Mouse (Mus musculus) central nervous system, embryonic 11.5 days (tissue): ENCODE results near the gene 1700017B05Rik. TPM values are rescaled to one million over a fixed set of nuclear protein-coding genes. Genes with fewer than 3 reads are reported as not detected.

Source experiments
- polyA plus RNA-seq: library from polyadenylated mRNA; depleted of rRNA; stranded (reverse); fragments of >200 nt; gene quantifications from 2 replicates; pipeline ENCODE4 v1.2.3, GENCODE M21; 2012; rRNA removed

The 1700017B05Rik gene
- 6.3 and 9.0 TPM in 2 replicates for polyA plus RNA-seq

GRCm38 (mm10) chr9:57261913-57262794 is at the start of gene 1700017B05Rik:
Gene 1700017B05Rik (minus strand): TSS chr9:57262612.

GRCm38 (mm10) chr9:57236256-57236655 is 26.2 kb downstream of the 1700017B05Rik start, which contains the start of gene Trcg1:
Gene Trcg1 (plus strand): TSS chr9:57236556.

Other genes with a start within 250 kb of the 1700017B05Rik start
- gene Sin3a, start 190.6 kb downstream of the 1700017B05Rik start, polyA plus RNA-seq, result 55.8 and 88.4 TPM in 2 replicates
- gene Man2c1, start 131.9 kb downstream of the 1700017B05Rik start, polyA plus RNA-seq, result 80.1 and 106 TPM in 2 replicates
- 7.5 and 9.3 TPM in 2 replicates for gene Neil1, start 114.3 kb downstream of the 1700017B05Rik start, polyA plus RNA-seq
- 133 and 143 TPM in 2 replicates for gene Commd4, start 104.3 kb downstream of the 1700017B05Rik start, polyA plus RNA-seq
- gene Trcg1, start 26.1 kb downstream of the 1700017B05Rik start, polyA plus RNA-seq, result not detected in 2 replicates
- gene Ppcdc, start 177.5 kb upstream of the 1700017B05Rik start, polyA plus RNA-seq, result 16.8 and 25.7 TPM in 2 replicates
- 47.3 and 47.6 TPM in 2 replicates for gene Scamp5, start 205.4 kb upstream of the 1700017B05Rik start, polyA plus RNA-seq
- 3.3 and 4.3 TPM in 2 replicates for gene Rpp25, start 241.4 kb upstream of the 1700017B05Rik start, polyA plus RNA-seq